Mouse (Mus musculus) G1E (cell line): Measurements from ENCODE around the gene Dnah17.

Experiments used
- CTCF ChIP-seq: IDR thresholded peaks from 2 replicates; pipeline ENCODE4 v1.5.1; 2012; ENCODE audit warnings: low read depth, low read length, inconsistent platforms, mixed read lengths
- GATA2 ChIP-seq: IDR thresholded peaks from 2 replicates; pipeline ENCODE4 v1.6.1; 2012; ENCODE audit warnings: low read depth, low read length, inconsistent platforms, borderline replicate concordance

DNA sequence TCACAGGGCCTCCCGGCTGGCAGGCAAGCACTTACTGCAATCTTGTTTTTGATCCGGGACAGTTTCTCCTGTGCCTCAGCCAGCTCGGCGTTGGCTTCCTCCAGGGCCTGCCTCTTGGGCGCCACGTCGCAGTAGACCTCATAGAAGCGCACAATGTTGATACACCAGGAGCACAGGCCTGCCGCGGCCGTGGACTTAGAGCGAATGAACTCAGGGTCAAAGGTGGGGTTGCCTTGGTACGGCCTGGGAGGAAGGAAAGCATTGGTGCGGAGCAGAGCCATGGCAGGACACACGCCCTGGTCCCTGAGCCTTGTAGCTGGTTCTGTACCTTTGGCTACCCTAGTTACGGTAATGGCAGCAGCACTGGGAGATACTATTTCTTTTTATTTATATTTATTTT, 80.3 kb downstream of the Dnah17 start:
- no peak for TF ChIP-seq GATA2
- no peak for TF ChIP-seq CTCF
